Mouse (Mus musculus) lung, adult 2 months (tissue): ENCODE results near the gene Fam227b.

Experiments used
- CTCF ChIP-seq: fragments of 200-500 bp; IDR thresholded peaks from 2 replicates; pipeline ENCODE4 v1.5.1; 2011; ENCODE audit warnings: mild to moderate bottlenecking, low read length, control low read depth; ENCODE audit not compliant: insufficient read depth
- POLR2A ChIP-seq: fragments of 200-500 bp; IDR thresholded peaks from 2 replicates; pipeline ENCODE4 v1.6.1; 2011; ENCODE audit warnings: low read depth, mild to moderate bottlenecking, control low read depth, low read length, borderline replicate concordance; ENCODE audit errors: extremely low read depth

DNA sequence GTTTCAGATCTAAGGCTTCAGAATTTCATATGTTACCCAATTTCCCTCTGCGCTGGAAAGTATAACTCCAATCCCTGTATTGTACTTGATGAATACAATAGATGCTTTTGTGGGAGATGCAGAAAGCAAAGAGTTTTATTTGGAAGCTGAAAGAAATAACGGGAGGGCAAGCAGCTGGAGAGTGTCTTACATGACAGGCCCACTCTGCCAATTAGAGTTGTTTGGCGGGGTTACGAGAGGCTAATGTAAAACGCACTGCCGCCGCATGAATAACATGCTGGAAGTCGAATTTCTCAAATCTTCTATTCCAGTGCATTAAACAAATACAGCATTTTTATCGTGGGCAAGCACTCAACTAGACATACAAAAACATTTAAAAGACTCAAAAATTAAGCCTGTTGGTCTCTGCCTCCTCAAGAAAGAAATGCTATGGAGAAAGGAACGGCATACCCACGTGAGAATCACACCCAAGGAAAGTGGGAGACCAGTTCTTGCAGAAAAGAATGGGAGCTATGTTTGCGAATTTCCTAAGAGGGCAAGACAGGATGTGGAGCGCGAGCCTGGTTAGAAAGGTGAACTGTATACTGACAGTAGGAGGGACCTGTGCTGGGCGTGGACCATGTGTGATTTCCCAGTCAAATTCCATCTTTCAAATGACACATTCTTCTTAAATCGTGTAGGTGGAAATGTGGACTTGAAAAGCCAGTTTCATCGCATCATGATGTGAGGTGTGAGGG is 90.6 kb downstream of the Fam227b start:
- TF ChIP-seq CTCF (no peak), POLR2A (no peak)
